Mouse (Mus musculus): ENCODE measurements around the gene Stk19.

The Stk19 gene

GRCm38 (mm10) chr17:34836856-34837221 lies at the start of gene Stk19, which contains the start of gene Dxo:
Gene Stk19 (minus strand): TSS chr17:34836945.
Gene Dxo (plus strand): TSS chr17:34837019.
- DNase-seq (ENCODE audit: low spot score in 2 of 2), result peak; percentile 98 to 99

- DNase-seq (ENCODE audit: low spot score in 2 of 2), result no peak
Observed at GRCm38 (mm10) chr17:34885615-34886014, 48.9 kb upstream of the Stk19 start.

GRCm38 (mm10) chr17:34884704-34885103 lies 48.0 kb upstream of the Stk19 start:
- DNase-seq (ENCODE audit: low spot score in 2 of 2), result no peak

GRCm38 (mm10) chr17:34883332-34883731 lies 46.6 kb upstream of the Stk19 start:
- no peak for DNase-seq (ENCODE audit: low spot score in 2 of 2)

- DNase-seq (ENCODE audit: low spot score in 2 of 2), result no peak
Observed at GRCm38 (mm10) chr17:34881683-34882310, 45.1 kb upstream of the Stk19 start, which contains the start of gene Gm20547. Gene Gm20547 (minus strand): TSS chr17:34882042.

GRCm38 (mm10) chr17:34881166-34881565 lies 44.4 kb upstream of the Stk19 start:
- no peak for DNase-seq (ENCODE audit: low spot score in 2 of 2)

- no peak for DNase-seq (ENCODE audit: low spot score in 2 of 2)
Observed at GRCm38 (mm10) chr17:34879336-34879879, 42.7 kb upstream of the Stk19 start, which contains the start of gene Zbtb12. Gene Zbtb12 (plus strand): TSS chr17:34879483.

- DNase-seq (ENCODE audit: low spot score in 2 of 2), result no peak
Observed at GRCm38 (mm10) chr17:34874321-34874720, 37.6 kb upstream of the Stk19 start.

GRCm38 (mm10) chr17:34865981-34866380 lies 29.2 kb upstream of the Stk19 start:
- no peak for DNase-seq (ENCODE audit: low spot score in 2 of 2)

GRCm38 (mm10) chr17:34862416-34863081 lies 25.8 kb upstream of the Stk19 start, which contains the start of gene Cfb:
Gene Cfb (minus strand): TSS chr17:34862518.
- DNase-seq (ENCODE audit: low spot score in 2 of 2), result no peak

- DNase-seq (ENCODE audit: low spot score in 2 of 2), result no peak
Observed at GRCm38 (mm10) chr17:34861704-34862415, 25.1 kb upstream of the Stk19 start.

- DNase-seq (ENCODE audit: low spot score in 2 of 2), result no peak
Observed at GRCm38 (mm10) chr17:34860514-34860913, 23.8 kb upstream of the Stk19 start.

GRCm38 (mm10) chr17:34858670-34859069 lies 21.9 kb upstream of the Stk19 start:
- DNase-seq (ENCODE audit: low spot score in 2 of 2), result no peak

- no peak for DNase-seq (ENCODE audit: low spot score in 2 of 2)
Observed at GRCm38 (mm10) chr17:34855825-34856224, 19.1 kb upstream of the Stk19 start.

- DNase-seq (ENCODE audit: low spot score in 2 of 2), result no peak
Observed at GRCm38 (mm10) chr17:34854761-34855160, 18.0 kb upstream of the Stk19 start.

- no peak for DNase-seq (ENCODE audit: low spot score in 2 of 2)
Observed at GRCm38 (mm10) chr17:34853511-34853910, 16.8 kb upstream of the Stk19 start.

GRCm38 (mm10) chr17:34850517-34851125 lies 13.9 kb upstream of the Stk19 start:
- no peak for DNase-seq (ENCODE audit: low spot score in 2 of 2)

GRCm38 (mm10) chr17:34849722-34850516 lies 13.2 kb upstream of the Stk19 start, which contains the start of the genes Skiv2l and Nelfe:
Gene Skiv2l (minus strand): TSS chr17:34850210.
Gene Nelfe (plus strand): TSS chr17:34850391.
- DNase-seq (ENCODE audit: low spot score in 2 of 2), result peak; percentile 96 to 98

- DNase-seq (ENCODE audit: low spot score in 2 of 2), result no peak
Observed at GRCm38 (mm10) chr17:34847615-34848014, 10.9 kb upstream of the Stk19 start.

GRCm38 (mm10) chr17:34847192-34847591 lies 10.4 kb upstream of the Stk19 start:
- no peak for DNase-seq (ENCODE audit: low spot score in 2 of 2)

GRCm38 (mm10) chr17:34844884-34845283 lies 8.1 kb upstream of the Stk19 start:
- no peak for DNase-seq (ENCODE audit: low spot score in 2 of 2)
